Mouse (Mus musculus) heart, adult 2 months (tissue): ENCODE results near the gene 4933405L10Rik.

ENCODE experiments used
- CTCF ChIP-seq: fragments of 200-600 bp; IDR thresholded peaks from 2 replicates; pipeline ENCODE4 v1.8.1; 2022; ENCODE audit warnings: antibody characterized with exemption, mild to moderate bottlenecking, moderate library complexity
- POLR2A ChIP-seq: fragments of 200-500 bp; IDR thresholded peaks from 2 replicates; pipeline ENCODE4 v1.6.1; 2011; ENCODE audit warnings: mild to moderate bottlenecking, low read depth, low read length, control low read depth; ENCODE audit not compliant: insufficient read depth

DNA sequence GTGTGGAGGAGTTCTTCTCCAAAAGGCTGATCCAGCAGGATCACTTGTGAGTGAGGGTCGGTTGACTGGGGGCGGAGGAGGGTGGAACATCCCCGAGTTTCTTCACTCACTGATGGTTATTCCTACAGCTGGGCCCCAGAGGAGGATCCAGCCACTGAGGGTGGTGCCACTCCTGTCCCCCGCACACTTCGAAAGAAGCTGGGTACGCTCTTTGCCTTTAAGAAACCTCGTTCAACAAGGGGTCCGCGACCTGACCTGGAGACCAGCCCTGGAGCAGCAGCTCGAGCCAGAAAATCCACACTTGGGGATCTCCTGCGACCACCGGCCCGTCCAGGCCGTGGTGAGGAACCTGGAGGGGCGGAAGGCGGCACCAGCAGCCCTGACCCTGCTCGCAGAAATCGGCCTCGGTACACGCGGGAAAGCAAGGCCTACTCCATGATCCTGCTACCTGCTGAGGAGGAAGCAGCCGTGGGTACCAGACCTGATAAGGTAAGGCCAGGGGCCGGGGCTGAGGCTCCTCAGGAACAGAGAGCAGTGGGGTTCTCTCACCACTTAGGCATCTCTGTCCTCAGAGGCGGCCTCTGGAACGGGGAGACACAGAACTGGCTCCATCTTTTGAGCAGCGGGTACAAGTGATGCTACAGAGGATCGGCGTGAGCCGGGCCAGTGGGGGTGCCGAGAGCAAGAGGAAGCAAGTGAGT is 12.2 kb upstream of the 4933405L10Rik start:
- TF ChIP-seq POLR2A (no peak), CTCF (no peak)
